Mouse (Mus musculus): ENCODE measurements around the gene Gm3383. TPM values are rescaled to one million over a fixed set of nuclear protein-coding genes. Genes with fewer than 3 reads are reported as not detected.
"Not testable (repeated sequence)": the region's sequence is repeated elsewhere in the genome, so short reads cannot be mapped to it uniquely, and the experiment has no call there.

The Gm3383 gene
- 1 to 10 TPM; 1.1 TPM for total RNA-seq (2021)
- long read RNA-seq, experiment 1 = 0 reads
- long read RNA-seq, experiment 2 = 0 reads

GRCm38 (mm10) chr14:5807882-5808281, at the start of gene Gm3383:
Gene Gm3383 (minus strand): TSS chr14:5807982.
- DNase-seq (ENCODE audit: low spot score in 2 of 2) = not testable (repeated sequence)

- not testable (repeated sequence) for DNase-seq (ENCODE audit: low spot score in 2 of 2)
These were observed 48.1 kb upstream of the Gm3383 start for GRCm38 (mm10) chr14:5855911-5856310.

GRCm38 (mm10) chr14:5830229-5830628, 22.4 kb upstream of the Gm3383 start, which contains the start of gene Gm3424:
Gene Gm3424 (minus strand): TSS chr14:5830329.
- not testable (repeated sequence) for DNase-seq (ENCODE audit: low spot score in 2 of 2)

GRCm38 (mm10) chr14:5812699-5813356, 5.0 kb upstream of the Gm3383 start:
- DNase-seq (ENCODE audit: low spot score in 2 of 2) = not testable (repeated sequence)

GRCm38 (mm10) chr14:5741477-5741876, 66.3 kb downstream of the Gm3383 start, which contains the start of gene Gm3373:
Gene Gm3373 (minus strand): TSS chr14:5741577.
- DNase-seq (ENCODE audit: low spot score in 2 of 2) = not testable (repeated sequence)

- DNase-seq (ENCODE audit: low spot score in 2 of 2) = not testable (repeated sequence)
These were observed 120.4 kb downstream of the Gm3383 start, which contains the start of gene Gm9603 for GRCm38 (mm10) chr14:5687357-5687756. Gene Gm9603 (minus strand): TSS chr14:5687457.

GRCm38 (mm10) chr14:5632928-5633327, 174.9 kb downstream of the Gm3383 start, which contains the start of gene Gm8265:
Gene Gm8265 (minus strand): TSS chr14:5633028.
- not testable (repeated sequence) for DNase-seq (ENCODE audit: low spot score in 2 of 2)

Other genes starting within 250 kb of the Gm3383 start
- gene Gm8265, start 175.0 kb downstream of the Gm3383 start, total RNA-seq (2021) = not detected
- not detected for gene Gm9603, start 120.5 kb downstream of the Gm3383 start, total RNA-seq (2021)
- under 1 TPM in 1 of 2 experiments, not detected in 1; 0.28 TPM for gene Gm3373, start 66.4 kb downstream of the Gm3383 start, total RNA-seq (2021)
- gene Gm3424, start 22.3 kb upstream of the Gm3383 start, total RNA-seq (2021) = not detected
- under 1 TPM in 1 of 2 experiments, not detected in 1; 0.50 TPM for gene Gm8237, start 72.4 kb upstream of the Gm3383 start, total RNA-seq (2021)
- gene Gm3248, start 153.8 kb upstream of the Gm3383 start, total RNA-seq (2021) = under 1 TPM; 0.28 to 0.48 TPM
- gene Gm3453, start 171.2 kb upstream of the Gm3383 start, total RNA-seq (2021) = not detected

Measured in adrenal gland, postnatal 4 days (tissue).